Mouse (Mus musculus) brain, embryonic 14.5 days (tissue): ENCODE data around the gene Tnfsfm13.

Experiments
- CTCF ChIP-seq: fragments of 200-500 bp; IDR thresholded peaks from 2 replicates; pipeline ENCODE4 v1.5.1; 2012; ENCODE audit warnings: inconsistent platforms, mild to moderate bottlenecking, moderate library complexity, borderline replicate concordance; ENCODE audit not compliant: insufficient read depth, insufficient read length; ENCODE audit errors: extremely low read depth
- POLR2A ChIP-seq: fragments of 200-500 bp; IDR thresholded peaks from 2 replicates; pipeline ENCODE4 v1.6.1; 2012; ENCODE audit warnings: mild to moderate bottlenecking, inconsistent platforms, borderline replicate concordance; ENCODE audit not compliant: poor library complexity, insufficient read depth, insufficient read length, severe bottlenecking; ENCODE audit errors: extremely low read depth

DNA sequence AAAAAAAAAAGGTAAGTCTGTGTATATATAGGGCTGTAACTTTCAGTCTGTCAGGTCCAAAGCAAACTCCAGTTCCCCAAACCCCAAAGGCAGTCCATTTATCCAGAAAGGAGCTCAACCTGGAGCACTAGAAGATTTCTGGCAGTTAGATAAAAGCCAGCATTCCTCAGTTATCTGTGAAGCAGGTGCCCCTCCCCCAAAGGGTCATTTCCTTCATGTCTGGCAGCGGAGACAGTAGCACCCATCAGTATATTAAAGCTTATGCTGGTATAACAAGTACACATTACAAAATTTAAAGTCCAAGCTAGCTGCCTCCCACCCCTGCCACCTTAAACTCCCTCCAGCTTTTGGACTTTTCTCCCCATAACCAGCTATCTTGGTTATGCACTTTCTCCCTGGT is 3.7 kb upstream of the Tnfsfm13 start:
- no peak for TF ChIP-seq CTCF
- TF ChIP-seq POLR2A: no peak
